Mouse (Mus musculus): ENCODE measurements around the gene Fbxo2. TPM values are rescaled to one million over a fixed set of nuclear protein-coding genes. Genes with fewer than 3 reads are reported as not detected.
"Not testable (repeated sequence)": the region's sequence is repeated elsewhere in the genome, so short reads cannot be mapped to it uniquely, and the experiment has no call there.

Fbxo2 gene
- polyA plus RNA-seq, 2 experiments from 2014 or later = not detected

- ATAC-seq = no peak
These were observed 12.7 kb upstream of the Fbxo2 start for GRCm38 (mm10) chr4:148147714-148148113.

DNA sequence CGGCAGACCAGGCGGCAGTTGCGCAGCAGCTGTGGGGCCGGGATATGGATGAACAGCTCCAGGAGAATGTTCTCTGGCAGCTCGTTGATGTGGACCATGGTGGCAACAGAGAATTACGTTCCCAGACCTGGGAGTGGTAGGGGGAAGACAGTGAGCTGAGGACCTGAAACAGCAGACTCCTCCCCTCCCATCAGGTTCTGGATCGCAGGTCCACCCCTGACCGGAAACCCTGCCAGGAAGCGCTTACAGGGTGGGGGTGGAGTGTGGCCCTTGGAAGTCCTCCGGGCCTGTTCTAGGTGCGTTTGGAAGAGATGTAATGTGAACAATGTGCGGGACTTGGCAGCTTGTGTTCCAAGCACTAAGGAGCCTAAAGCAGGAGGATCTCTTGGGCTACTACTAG, 10.9 kb upstream of the Fbxo2 start:
- no peak for ATAC-seq

GRCm38 (mm10) chr4:148150242-148150641, 10.2 kb upstream of the Fbxo2 start:
- no peak for ATAC-seq

DNA sequence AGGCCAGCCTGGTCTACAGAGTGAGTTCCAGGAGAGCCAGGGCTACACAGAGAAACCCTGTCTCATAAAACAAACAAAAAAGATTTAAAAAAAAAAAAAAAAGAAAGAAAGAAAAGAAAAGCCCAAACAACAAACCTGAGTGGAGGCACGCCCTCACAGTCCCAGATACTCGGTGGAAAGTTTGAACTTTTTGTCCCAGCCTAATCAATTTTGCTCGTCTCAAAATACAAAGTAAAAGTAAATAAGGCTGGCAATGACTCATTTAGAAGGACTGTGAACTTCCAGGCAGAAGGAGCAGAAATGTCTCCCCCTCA, 9.5 kb upstream of the Fbxo2 start:
- ATAC-seq = peak; percentile 0

DNA sequence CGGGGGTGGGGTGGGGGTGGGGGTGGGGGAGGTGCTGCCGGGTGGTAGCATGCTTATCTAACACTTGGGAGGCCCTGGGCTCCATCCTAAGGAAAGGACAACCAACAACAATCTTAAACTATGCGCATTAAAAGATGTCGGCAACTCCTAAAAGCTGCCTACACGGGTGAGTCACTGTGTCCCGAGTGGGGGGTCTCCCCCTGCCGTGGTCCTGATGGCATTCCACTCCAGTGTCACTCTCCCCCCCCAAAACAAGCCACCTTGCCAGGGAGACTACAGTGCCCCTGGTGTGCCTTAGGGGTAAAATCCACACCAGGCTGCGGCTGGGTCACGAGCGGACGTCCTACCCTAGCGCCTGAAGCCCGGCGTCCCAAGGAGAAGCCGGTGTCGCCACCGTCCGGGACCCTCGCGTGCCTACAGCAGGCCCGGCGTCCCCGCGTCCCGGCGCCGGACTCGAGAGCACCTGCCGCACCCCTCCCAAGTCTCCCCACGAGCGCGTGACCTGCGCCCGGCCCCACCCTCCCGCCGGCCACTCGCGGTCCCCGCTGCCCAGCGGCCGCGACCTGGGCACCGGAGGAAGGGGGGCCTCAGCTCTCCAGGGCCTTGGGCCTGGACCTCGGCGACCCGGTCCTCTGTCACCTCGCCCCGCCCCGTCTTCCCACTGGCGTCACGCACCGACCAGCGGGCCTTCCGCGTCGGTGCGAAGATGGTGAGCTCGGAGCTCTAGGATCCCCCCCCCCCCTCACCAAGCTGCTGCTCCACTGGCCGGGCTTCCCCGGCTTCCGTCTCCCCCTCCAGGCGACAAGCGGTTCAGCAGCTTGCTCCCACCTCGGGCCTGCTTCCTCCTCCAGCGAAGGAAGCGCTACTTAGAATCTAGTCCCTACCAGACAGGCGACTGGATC, 8.9 kb upstream of the Fbxo2 start, which contains the start of gene Fbxo6:
TSS of gene Fbxo6 (minus strand) at position 874 of the 902 bp plus-strand sequence.
- peak; percentile 95 for ATAC-seq

DNA sequence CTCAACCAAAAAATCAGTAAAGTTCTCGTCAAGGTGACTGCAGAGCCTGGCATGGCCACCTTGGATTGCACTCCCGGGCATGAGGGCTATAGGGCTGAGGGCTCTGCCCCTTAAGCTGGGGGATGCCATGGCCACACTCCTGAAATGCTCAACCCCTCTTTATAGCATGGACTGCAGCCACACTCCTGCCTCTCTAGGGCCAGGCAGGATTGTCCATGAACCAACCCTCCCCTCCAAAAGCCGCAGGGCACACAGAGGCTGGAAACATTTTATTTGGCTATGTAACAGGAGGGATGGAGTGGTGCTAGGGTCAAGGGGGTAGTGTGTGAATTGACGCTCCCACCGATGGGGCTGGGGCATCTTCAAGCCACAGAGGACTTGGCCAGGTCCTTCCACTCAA, 7.9 kb upstream of the Fbxo2 start:
- ATAC-seq = no peak

DNA sequence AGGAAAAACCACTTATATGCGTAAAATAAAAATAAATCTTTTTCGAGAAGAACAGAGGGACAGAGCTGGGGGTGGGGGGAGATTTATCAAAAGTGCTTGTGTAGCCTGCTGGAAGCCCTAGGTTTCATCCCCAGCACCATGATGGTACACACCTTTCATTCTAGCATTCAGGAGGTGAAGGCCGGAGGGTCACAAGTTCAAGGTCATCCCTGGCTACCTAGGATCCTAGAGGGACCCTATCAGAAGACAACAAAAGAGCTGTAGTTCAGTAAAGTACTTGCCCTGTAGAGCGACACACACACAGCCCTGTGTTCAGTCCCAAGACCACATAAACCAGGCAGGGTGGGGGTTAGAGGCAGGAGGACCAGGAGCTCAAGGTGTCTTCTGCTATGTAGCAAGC, 6.4 kb upstream of the Fbxo2 start:
- ATAC-seq = no peak

- no peak for ATAC-seq
These were observed 5.4 kb upstream of the Fbxo2 start for GRCm38 (mm10) chr4:148154982-148155381.

DNA sequence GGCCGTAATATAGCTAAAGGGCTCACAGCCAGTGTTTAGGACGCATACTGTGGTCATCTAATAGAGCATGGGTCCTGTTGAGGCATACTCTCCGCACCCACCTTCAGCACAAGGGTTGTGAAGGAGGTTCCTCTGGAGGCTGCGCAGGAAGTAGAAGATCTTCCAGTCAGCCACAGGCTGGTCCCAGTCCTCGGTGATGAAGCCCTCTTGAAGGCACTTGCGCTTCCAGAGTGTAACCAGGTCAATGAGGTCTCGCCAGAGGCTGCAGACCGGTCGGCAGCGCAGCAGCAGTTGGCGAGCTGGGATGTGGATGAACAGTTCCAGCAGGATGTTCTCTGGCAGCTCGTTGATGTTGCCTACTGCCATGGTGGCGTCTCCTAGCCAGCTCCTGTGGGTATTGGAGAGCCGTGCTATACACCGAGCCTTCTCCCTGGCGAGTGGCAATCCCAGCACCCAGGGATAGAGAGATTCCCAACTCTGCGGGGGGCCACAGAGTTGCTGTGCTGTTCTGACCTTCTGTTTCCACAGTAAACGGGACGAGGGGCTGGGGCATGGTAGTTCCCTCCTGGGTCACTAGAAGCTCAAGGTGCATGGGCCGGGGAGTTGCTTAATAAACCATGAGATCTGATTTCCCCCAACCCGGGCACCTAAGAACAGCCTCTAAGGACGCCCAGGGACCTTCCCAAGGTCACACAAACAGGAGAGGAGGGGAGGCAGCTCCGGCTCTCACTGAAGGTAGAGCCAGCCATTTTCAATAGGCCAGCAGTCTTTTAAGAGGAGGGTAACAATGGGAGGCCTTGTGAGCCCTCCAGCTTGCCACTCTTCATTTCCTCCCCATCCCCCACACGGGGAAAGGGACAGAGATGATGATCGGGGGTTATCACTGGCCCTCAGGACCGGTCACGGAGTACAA, 1.7 kb upstream of the Fbxo2 start:
- no peak for ATAC-seq

DNA sequence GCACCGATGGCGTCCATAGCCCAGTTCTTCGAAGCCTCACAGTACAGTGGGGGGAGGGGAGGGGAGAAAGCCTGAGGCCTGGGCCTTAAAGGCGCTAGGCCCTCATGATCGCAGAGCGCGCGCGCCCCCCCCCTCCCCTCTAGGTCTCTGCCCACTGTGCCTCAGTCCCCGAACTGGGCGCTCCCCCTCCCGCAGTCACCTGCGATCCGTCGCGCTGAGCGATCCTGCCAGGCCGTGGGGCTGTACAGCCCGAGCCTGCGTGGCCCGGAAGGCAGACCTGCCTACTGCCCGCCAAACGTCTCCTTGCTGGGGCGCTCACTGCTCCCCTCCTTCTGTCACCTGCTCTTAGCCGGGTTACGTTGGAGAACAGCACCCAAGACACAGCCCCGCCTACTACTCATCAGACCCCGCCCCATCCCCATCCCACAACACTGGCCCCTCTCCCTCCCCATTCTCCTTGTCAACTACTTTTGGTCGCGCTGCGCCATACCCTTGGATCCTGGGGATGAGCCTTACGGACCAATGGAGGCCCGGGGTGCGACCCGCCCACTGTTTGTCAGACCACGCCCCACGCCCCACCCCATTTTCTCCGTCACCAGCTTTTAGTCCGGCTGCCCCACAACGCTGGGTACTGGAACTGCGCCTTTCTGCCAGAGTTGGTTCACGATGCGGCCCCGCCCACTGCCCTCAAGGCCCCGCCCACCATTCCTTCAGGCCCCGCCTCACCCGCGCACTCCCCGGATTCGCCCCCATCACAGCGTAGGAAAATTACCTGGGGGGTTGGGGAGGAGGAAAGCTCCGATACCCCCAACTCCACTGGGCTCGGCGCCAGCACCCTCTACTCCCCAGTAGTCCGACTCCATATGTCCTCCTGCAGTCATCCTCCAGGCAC, 631 bp upstream of the Fbxo2 start:
- ATAC-seq = peak; percentile 75

GRCm38 (mm10) chr4:148164002-148164439, 3.6 kb downstream of the Fbxo2 start:
- peak; percentile 52 for ATAC-seq

- ATAC-seq = no peak
These were observed 4.0 kb downstream of the Fbxo2 start for GRCm38 (mm10) chr4:148164461-148164860.

DNA sequence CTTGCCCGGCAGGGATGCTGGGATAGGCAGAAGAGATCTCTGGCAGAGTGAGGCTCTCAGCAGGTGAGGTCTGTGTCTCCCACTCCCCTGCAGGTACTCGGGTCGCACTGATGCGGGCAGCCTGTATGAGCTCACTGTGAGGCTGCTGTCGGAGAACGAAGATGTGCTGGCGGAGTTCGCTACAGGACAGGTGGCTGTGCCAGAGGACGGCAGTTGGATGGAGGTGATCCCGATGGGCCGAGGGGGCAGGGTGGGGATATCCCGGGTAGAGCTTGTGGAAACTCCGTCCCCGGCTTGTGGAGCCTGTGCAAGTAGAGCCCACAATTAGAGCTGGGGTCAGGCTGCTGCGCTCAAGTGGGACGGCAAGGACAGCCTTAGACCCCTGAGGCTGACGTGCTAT, 5.1 kb downstream of the Fbxo2 start:
- no peak for ATAC-seq

DNA sequence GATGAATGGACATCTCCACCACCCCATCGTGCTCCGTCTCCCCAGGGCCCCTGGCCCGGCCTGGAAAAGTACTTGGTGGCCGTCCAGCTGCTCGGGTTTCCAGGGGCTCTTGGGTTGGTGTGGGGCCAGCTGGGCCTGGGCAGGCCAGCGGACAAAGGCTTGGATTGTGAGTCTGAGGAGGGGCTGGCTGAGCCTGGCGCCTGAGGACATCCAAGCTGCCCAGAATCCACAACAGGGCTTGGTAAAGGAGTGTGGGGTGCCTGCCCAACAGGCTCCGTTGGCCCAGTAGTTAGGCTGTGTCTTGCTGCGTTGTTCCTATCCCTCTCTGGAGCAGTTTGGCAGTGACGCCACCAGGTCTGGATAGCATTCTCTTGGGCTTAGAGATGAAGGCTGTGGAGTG, 6.0 kb downstream of the Fbxo2 start:
- no peak for ATAC-seq

DNA sequence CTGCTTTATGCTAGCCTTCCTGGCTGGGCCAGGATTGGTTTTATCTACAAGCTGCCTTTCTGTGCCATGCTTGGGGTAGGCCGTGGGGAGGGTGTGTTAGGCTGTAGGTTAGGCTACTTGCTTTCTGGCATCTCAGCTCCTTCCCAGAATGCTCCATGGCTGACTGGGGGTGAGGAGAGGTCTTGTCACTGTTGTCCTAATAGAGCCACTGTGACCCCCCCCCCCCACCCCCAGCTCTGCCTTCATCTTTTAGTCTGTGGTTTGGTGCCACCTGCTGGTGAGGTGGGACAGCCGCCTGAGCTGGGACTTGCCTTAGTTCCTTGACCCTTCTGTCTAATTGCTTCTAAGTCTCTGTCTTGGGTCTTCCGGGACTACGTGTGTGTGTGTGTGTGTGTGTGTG, 6.6 kb downstream of the Fbxo2 start:
- no peak for ATAC-seq

GRCm38 (mm10) chr4:148168287-148168686, 7.9 kb downstream of the Fbxo2 start:
- ATAC-seq = peak; percentile 69

- ATAC-seq = no peak
These were observed 9.2 kb downstream of the Fbxo2 start for GRCm38 (mm10) chr4:148169586-148169985.

DNA sequence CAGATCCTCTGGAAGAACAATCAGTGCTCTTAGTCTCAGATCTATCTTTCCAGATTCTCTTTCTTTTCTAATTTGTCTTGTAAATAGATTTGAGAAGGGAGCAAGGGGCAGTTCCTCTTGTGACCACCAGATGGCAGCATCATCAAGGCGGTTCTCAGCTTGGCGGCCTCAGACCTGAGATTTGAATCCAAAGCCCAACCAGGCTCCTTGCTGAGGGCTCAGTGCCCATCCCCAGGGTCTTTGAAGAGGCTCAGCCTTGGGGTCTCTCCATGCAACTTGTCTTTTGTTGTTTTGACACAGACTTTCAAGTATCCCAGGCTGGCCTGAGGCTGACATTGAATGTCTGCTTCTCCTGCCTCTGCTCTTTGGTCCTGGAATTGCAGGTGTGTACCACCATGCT, 10.4 kb downstream of the Fbxo2 start:
- peak; percentile 40 for ATAC-seq

GRCm38 (mm10) chr4:148171261-148171660, 10.8 kb downstream of the Fbxo2 start:
- no peak for ATAC-seq

- ATAC-seq = no peak
These were observed 13.5 kb downstream of the Fbxo2 start for GRCm38 (mm10) chr4:148173811-148174494.

- no peak for ATAC-seq
These were observed 14.1 kb downstream of the Fbxo2 start for GRCm38 (mm10) chr4:148174495-148174862.

GRCm38 (mm10) chr4:148176603-148177002, 16.2 kb downstream of the Fbxo2 start:
- ATAC-seq = not testable (repeated sequence)

Data from CD4-positive, CD25-positive, alpha-beta regulatory T cell, adult 4 months (primary cell).